Mouse (Mus musculus) layer of hippocampus, postnatal 25 days (tissue): ENCODE measurements around the gene Mmel1. TPM values are rescaled to one million over a fixed set of nuclear protein-coding genes. Genes with fewer than 3 reads are reported as not detected.

ENCODE experiments used
- DNase-seq, 2 experiments: peaks; one replicate each; pipeline ENCODE4 v3.0.0; 2022; ENCODE audit warnings: mixed read lengths in 2 of 2, low spot score in 1 of 2; ENCODE audit errors: extremely low spot score in 1 of 2
- total RNA-seq, 2 experiments: library from RNA; stranded (reverse); gene quantifications; 2 replicates each; pipeline ENCODE4 v1.2.3; 2021

The Mmel1 gene
- total RNA-seq, 2 experiments from 2014 or later, result 0.32 to 1.0 TPM

DNA sequence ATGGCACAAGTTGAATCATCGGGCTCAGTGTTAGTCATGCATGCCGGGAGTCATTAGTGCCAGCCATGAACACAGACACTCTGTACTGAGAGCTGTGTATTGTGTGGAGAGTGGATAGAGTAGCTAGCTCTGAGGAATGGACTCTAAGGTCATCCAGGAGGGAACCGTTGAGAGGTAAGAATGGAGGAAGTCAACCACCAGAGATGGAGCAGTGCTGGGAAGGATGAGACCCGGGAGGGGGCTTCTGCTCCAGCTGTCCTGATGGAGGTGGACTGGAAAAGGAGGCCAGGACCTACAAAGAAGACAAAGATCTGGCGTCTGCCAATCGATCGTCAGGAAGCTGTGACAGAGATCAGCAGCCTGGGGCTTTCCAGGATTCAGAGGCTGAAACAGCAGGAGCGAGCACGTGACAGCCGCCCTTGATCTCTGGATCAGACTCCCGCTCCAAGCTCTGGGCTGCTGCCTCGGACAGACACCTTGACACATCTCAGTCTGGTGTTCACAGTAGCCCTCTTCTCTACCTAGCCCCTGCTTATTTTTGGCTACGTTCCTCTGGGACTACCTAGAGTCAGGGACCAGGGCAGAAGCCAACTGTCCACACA, 64.0 kb downstream of the Mmel1 start:
- no peak for DNase-seq

DNA sequence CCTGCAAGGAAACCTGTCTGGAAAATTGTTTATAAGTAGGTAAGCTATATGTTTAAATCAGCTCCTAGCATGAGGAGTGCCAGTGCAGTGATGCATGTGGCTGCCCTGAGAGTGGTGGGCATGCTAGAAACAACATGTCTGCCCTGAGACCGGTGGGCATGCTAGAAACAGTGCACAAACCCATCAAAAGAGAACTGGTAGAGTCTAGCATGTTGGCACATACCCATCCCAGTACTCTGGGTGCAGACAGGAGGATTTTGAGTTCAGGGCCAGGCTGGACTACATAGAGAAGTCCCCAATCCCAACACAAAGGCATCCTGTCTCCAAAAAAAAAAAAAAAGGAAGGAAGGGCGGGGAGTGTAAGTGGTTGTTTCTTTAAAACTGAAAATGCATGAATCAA, 65.4 kb downstream of the Mmel1 start:
- DNase-seq, result no peak

DNA sequence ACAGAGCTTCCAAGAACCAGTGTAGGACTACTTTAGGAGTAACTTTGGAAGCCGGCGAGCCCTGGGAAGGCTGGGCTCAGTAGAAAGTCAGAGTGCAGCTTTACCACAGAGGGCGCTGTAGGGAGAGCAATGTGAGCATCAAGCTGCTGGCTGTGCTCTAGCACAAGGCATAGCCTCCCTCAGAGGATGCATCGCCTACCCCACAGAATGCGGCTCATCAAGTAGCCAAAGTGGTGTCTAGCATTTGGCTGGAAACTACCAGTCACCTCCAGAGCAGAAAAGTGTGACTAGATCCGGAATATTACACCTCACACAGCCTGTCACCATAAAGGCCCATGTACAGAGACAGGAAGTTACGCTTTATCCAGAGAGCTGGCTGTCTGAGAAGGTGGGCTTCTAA, 66.4 kb downstream of the Mmel1 start:
- DNase-seq, result no peak

DNA sequence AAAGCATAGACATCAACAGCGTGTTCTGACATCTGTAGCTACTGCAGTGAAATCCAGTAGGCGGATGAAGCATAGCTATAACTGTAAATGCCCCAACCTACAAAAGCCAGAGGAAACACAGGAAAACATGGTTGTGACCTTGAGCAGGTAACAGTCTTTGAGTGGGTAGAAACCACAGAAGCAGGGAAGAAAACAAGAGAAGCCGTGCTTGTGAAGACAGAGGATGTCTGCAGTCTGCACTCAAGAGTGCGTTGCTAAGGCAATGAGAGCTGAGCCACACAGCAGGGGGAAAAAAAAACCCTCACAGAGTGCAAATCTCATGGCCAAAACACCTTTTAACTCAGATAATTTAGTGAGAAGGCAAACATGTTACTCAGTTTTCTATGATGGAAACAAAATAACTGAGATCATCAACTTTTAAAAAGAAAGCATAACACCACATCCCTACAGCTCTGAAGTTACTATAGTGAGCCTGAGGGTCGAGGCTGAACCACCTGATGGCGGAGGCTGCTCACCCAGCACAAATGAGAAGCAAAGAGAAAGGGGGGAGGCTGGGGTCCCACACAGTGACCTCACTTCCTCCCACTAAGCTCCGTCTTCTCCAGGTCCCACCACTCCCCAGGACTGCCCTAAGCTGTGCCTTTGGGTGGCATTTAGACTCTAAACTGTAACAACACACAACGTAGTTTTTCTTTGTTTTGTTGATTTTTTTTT, 67.3 kb downstream of the Mmel1 start:
- no peak for DNase-seq

DNA sequence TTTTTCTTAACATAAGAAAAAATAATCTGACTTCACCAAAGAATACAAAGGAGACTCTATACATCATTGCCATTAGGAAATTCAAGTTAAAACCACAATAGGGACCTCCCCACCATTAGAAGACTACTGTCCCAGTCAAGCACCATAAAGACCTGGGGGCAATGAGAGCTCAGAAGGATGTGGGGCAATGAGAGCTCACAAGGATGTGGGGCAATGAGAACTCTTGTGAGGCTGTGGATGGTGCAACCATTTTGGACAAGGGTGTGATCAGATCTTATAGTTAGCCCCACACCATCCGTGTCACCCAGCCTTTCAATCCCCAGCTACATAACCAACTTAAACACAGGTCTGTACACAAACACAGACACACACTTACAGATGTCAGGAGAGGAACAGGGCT, 68.4 kb downstream of the Mmel1 start:
- DNase-seq, result no peak

DNA sequence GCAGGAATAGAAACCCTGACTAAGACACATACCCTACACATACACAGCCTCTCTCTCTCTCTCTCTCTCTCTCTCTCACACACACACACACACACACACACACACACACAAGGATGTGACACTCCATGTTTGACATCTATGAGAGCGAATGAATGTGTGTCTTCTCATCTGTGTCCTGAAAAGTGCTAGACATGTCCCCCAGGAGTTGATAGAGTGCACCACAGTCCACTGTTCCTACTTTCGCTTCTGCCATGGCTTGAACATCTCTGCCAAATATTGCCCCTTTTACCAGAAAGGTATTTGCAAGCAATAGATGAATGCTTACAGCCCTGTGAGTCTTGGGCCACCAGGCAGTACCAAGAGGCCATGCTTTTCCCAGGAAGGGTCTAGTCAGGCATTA, 70.8 kb downstream of the Mmel1 start:
- no peak for DNase-seq

DNA sequence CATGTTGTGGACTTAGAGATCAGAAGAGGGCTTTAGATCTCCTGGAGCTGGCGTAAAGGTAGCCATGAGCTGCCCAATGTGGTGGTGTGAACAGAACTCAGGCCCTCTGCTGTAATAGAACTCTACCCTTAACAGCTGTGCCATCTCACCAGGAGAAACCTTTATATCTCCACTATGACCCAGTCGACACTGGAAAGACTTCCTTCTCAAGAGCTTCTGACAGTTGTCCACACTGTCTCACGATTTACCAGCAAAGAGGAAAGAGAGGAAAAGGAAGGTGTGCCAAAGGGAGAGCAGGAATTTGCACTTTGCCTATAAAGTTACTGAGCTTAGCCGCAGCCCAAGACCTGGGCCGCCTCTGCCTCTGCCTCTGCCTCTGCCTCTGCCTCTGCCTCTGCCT, 72.4 kb downstream of the Mmel1 start:
- no peak for DNase-seq

DNA sequence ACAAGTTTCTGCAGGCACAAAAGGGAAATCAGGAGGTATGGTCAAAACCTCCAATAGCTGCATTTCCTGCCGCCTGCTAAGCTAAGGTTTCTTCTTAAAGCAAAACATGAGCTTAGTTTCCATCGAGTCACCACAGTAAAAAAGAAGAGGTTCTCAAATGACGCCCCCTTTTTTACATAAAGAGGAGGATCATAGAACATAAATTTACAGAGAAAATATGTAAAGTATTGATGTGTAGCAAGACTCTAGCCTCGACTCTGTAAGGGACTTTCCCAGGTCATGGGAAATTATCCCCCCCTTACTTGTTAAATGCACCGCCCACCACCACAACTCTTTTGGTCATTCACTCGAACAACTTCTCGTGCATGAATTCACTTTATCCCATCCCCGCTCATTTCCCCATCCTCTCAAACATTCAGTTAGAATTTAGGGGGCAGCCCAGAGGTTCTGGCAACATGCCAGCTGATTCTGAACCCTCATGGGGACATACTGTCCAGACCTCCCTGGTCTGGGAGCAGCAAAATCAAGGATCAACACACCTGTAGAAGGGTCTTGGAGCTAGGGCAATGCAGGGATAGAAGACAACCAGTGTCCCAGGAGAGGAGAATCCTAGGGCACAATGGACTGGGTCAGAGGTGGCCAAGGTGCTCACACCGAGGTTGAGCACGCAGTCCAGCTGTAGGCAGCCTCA, 73.4 kb downstream of the Mmel1 start:
- DNase-seq, result no peak

DNA sequence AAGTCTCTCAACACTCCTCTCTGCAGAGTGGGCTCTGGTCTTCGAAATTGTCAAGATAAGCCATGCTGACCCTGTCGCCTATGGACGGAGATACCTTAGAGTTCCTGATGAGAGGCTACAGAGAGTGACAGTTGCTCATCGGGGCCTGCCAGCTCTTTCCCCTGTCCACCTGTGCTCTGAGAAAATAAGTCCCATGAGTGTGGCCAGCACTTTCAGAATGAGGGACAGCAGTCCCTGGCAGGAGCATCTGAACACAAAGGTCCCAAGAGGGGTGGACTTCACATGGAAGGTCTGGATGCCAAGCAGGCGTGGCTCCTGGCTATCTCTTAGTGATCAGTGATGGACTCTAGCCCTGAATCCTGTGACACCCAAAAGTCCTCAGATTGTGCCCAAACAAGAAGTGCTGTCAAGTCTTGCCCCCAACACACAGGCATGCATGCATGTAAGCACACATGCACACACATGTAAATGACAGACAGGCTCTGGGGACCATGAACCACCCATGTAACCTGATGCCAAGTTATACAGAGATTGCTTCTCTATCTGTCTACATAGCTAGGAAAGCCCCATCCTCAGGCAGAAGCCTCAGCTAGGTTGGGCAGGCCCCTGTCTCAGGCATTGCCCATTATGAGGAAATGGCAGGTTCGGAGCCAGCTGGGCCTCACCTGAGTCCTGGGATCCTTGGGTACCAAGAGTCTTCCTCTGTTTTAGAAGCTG, 74.1 kb downstream of the Mmel1 start:
- no peak for DNase-seq

DNA sequence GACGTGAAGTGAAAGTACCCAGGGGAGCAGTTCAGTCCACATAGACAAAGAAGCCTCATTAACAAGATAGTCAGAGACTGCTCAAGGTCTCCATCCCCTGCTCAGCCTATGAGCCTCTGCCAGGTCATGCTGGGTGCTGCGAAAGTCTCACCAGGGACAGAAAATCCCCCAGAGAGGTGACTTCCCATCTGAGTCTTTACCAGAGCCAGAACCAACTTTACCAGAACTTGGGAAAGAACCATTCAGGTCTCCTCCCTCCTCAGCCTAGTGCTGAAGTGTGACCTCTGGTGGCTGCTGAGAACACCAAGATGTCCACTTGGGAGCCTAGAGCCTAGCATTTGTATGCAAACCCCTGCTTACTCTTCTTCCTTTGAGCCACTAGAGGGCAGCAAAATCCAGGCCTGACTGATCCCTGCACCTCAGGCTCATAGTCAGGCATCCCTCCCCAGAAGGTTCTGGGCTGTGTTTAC, 74.8 kb downstream of the Mmel1 start:
- DNase-seq, result peak in 1 of 2 experiments; percentile 57

Other genes with a start within 250 kb of the Mmel1 start
- 10 to 100 TPM; 10.1 to 10.3 TPM for gene Prdm16, start 232.7 kb upstream of the Mmel1 start, total RNA-seq
- not detected for gene Actrt2, start 201.7 kb upstream of the Mmel1 start, total RNA-seq
- gene Ttc34, start 32.1 kb upstream of the Mmel1 start, total RNA-seq, result 1 to 10 TPM; 3.3 to 3.4 TPM
- 10 to 100 TPM; 40.9 to 51.7 TPM for gene Fam213b, start 29.6 kb downstream of the Mmel1 start, total RNA-seq
- gene Tnfrsf14, start 59.0 kb downstream of the Mmel1 start, total RNA-seq, result 1 to 10 TPM in 1 of 2 experiments, under 1 TPM in 1; 0.62 to 1.9 TPM
- 10 to 100 TPM; 30.2 to 37.9 TPM for gene Hes5, start 91.3 kb downstream of the Mmel1 start, total RNA-seq
- 10 to 100 TPM; 34.9 to 37.1 TPM for gene Pank4, start 94.5 kb downstream of the Mmel1 start, total RNA-seq
- gene Plch2, start 187.2 kb downstream of the Mmel1 start, total RNA-seq, result 10 to 100 TPM; 91.4 to 98.9 TPM
- 10 to 100 TPM; 21.6 to 26.5 TPM for gene Pex10, start 197.4 kb downstream of the Mmel1 start, total RNA-seq
- 10 to 100 TPM; 62.2 to 67.3 TPM for gene Rer1, start 216.8 kb downstream of the Mmel1 start, total RNA-seq
- gene Morn1, start 217.0 kb downstream of the Mmel1 start, total RNA-seq, result 10 to 100 TPM; 11.2 to 17.3 TPM